Mouse (Mus musculus) adrenal gland, adult 2 months (tissue): ENCODE data around the gene Dnlz. TPM values are rescaled to one million over a fixed set of nuclear protein-coding genes. Genes with fewer than 3 reads are reported as not detected.

ENCODE experiments used
- DNase-seq: peaks from one replicate; pipeline ENCODE4 v3.0.0; 2021
- polyA plus RNA-seq: library from polyadenylated mRNA; depleted of rRNA; stranded (reverse); fragments of >200 nt; gene quantifications from 2 replicates; pipeline ENCODE4 v1.2.3, GENCODE M21; 2012
- total RNA-seq, 2 experiments: library from RNA; stranded (reverse); gene quantifications; 2 replicates each; pipeline ENCODE4 v1.2.3; 2021

Dnlz gene
- total and polyA plus RNA-seq, 3 experiments, result 20.6 to 31.1 (median 25.6) TPM

DNA sequence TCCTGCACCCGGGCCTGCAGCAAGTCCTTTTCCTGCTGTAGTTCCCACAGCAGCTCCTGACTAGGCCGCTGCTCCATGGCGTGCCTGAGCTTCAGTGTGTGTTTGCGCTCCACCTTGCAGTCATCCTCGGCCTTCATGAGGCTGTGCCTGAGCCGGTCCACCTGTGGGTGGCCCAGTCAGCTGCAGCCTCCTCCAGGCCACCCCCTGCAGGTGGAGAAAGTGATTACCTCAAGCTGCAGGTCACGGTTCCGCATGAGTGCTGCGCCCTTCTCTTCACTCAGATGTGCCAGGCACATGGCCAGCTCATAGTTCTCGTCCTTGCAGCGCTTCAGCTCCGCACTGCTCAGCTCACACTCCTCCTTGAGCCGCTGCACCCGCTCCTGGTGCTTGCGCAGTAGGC lies 5.6 kb upstream of the Dnlz start:
- DNase-seq, result no peak

DNA sequence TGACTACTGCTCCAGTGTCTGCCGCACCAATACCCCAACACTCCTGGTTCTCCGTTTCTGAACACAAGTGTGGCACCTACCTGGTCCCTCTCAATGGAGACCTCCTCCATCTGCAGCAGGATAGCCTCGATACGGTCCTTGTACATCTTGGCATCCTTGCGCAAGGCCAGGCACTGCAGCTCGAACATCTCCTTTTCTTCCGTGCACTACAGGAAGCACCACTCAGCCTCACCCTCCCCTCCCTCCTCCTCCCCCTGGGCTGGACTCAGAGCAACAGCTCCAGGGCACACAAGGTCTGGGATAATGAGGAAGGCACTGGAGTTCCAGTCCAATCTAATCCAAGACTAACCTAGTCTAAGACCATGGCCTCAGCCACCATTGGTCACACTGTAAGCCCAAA lies 4.8 kb upstream of the Dnlz start:
- DNase-seq, result no peak

DNA sequence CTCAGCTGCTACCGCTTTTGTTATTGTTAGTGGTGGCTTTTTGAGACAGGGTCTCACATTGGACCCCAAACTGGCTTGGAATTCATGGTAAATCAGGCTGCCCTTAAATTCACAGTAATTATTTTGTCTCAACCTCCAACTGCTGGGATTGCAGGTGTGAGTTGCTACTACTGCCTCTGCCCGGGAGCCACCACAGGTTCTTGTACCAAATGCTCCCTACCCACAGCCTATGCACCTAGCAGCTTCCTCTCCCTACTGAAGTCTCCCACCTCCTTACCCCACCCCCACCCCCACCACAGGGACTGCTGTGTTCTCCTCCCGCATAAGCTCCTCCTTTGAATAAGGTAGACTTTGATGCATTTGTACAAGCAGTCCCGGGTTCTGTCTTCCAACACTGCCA lies 4.3 kb upstream of the Dnlz start:
- DNase-seq, result no peak

DNA sequence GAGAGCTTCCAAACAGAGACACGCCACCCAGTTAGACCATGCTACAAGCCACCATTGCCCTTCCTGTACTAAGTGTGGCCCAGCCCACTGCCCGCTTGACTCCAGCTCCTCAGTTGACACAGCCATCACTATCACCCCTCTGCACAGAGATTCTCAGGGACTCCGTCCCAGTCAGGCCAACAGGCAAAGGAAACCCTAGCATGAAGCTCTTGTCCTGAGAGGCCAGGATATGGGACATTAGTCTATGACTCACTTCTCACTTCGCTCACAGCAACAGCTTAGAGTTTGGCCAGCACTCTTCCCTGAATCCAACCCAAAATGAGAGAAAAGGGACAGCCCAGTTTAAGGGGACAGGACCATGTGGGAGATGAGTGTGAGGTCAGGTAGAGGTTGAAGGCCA lies 2.5 kb upstream of the Dnlz start:
- no peak for DNase-seq

DNA sequence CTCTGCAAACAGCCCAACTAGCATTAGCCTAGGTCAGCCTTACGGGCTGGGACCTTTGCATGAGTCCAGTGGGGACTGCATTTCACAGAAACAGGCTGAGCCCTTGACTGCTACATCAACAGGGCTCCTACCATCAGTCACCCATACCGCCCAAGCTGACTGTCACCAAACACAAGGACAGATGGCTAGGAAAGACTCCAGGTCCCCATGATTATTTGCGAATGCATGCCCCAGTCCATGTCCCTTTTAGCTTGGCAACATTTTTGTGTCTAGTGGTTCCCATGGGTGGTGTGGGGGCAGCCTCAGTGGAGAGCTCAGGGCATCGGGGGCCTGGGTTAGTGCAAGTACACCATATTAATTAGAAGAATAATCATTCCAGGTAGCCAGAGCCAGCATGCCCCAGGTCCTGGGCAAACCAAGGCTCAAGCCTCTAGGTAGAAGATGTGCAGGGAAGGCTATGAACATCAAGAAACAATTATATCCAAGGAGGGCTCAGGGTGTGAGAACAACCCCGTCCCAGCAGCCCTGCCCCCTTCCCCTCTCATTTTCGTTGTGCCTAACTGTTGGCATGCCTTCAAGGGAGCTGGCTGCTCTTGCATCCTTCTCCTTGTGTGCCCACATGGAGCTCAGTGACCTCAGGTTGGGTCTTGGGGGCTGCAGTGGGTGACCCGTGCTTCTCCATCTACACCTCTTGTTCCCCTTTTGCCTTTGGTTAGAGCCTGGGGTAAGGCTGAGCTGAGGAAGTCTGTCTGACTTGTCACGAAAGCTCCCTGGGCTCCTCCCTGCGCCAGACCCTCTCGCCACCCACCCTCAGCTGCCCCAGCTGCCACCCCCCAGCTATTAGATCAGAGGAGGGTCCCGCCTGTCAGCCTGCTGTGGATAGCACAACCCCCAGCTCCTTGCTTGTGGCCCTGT lies 1.4 kb upstream of the Dnlz start:
- DNase-seq, result no peak

DNA sequence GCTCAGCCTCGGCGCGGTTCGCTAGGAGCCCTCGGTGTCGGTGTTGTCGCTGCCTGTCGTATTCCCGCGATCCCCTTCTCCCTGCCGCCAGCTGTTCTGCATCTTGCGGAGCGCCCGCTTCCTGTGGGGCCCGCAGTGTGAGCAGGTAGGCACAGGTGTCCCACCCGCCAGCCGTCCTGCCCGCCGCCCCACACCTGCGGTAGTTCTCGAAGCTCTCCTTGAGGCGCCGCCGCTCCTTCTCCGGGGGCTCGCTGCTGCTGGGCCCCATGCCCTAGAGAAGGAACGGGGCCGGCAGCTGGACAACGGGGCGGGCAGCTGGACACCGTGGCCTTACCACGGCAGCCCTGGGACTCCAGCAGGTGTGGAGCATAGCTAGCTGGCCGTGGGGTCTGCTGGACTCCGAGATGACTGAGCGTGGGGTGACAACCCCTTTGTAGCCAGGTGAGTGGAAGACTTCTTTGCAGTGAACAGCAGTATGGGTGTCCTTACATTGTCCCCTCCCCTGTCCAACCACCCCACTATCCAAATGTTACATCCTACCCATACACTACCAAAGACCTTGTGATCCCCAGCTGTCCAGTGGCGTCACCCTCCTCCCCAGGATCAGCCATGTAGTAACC lies 491 bp upstream of the Dnlz start:
- DNase-seq, result no peak

DNA sequence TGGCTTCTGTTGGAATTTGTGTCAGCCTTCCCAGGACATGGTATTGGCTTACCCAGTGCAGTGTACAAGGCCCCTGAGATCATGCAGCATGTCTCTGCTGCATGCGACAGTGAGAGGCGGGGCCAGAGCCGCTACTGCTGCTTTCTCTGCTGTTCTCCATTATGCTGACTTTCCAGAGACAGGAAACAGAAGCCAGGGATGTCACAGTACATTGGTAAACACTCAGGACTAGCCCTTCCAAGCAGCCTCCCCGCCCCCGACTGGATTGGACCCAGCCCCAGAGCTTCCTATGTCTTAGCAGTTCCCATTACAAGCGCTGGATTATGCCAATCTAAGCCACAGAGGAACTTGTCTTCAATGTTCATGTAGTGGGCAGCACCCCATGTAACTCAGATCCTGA lies 3.7 kb downstream of the Dnlz start:
- DNase-seq, result no peak

DNA sequence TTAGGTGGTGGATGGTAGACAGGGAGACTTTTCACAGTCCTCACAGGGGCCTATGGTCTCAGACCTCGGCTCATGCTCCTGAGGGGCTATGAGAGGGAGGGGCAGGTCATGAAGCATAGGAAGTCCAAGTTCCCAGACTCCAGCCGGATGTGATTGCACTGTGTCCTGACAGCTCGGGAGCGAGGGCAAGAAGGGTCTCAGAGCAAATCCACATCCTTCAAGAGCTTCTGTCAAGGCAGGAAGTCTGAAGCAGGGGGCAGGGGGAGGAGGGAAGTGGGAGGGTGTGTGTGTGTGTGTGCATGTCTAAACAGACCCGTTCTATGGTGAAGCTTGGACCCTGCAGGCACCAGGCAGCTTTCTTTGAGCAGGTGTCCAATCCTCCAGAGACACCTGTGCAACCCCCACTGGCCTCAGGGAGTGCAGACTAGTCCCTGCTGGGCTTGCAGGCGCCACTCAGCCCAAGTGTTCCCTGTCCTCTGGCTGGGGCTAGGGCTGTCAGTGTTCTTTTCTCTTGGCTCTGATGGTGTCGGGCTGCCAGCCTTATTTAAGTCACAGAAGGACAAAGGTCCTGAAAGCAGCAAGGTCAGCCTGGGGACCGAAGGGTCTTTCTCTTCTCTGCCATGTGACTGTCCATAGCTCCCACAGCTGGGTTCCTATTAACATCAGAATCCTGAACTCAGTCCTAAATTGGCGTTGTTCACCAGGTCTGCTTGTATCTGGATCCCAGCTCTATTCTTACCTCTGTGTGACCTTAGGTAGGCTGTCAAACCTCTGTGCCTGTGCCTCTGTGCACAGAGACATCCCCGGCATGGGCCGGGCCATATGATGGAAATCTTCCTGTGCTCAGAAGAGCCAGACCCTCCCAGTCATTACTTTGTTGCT lies 9.1 kb downstream of the Dnlz start:
- peak; percentile 56 for DNase-seq

DNA sequence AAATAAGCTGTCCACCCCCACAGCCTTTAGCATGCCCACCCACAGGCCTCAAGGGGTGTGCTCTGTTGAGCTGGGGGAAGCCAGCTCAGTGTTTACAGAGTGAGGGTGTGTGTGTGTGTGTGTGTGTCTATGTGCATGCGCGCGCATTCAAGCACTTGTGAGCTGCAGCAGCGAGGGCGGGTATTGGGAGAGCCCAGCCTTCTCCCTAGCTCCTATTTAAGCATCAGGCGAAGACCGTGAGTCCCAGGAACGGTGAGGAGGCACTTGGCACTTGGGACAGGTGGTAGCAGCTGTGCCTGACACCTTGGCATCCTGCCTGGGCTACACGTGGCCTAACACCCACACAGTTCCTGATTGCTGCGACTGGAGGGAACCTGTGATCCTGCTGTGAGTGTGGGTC lies 9.9 kb downstream of the Dnlz start:
- no peak for DNase-seq

DNA sequence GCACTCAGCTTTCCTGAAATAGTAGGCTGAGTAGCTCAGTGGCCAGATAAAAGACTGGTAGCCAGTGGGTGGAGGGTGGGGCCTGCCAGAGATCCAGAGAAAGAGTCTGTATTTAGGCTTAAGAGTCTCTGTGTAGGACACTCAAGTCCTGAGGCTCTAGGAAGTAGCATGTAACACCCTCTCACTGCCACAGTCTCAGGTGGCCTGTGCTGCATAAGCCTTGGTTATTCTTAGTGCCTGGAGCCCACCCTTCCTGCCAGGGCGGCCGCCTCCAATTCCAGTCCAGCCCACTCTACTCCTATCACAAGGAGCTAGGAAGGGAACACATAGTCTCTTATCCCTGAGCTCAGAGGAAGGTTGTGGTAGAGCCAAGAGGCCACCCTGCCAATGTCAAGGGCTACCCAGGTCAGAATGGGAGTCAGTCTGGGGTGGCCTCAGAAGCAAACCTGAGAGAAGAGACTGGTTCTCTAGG lies 10.4 kb downstream of the Dnlz start:
- no peak for DNase-seq

DNA sequence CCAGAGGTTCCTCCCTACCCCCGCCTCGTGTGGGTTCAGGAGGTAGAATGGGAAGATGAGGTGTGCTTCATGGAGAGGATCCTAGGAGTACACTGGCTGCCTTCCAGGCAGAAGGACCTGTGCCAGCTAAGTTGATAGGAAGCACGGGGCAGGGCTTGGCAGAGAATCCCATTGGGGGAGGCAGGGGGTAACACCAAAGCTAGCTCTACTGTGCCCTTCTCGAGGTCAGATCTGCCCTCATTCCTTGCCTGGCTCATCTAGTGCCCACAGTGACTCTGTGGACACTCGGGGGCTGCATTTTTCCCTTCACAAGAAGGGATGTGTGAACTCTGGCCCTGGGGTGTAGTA lies 12.7 kb downstream of the Dnlz start:
- peak; percentile 72 for DNase-seq

DNA sequence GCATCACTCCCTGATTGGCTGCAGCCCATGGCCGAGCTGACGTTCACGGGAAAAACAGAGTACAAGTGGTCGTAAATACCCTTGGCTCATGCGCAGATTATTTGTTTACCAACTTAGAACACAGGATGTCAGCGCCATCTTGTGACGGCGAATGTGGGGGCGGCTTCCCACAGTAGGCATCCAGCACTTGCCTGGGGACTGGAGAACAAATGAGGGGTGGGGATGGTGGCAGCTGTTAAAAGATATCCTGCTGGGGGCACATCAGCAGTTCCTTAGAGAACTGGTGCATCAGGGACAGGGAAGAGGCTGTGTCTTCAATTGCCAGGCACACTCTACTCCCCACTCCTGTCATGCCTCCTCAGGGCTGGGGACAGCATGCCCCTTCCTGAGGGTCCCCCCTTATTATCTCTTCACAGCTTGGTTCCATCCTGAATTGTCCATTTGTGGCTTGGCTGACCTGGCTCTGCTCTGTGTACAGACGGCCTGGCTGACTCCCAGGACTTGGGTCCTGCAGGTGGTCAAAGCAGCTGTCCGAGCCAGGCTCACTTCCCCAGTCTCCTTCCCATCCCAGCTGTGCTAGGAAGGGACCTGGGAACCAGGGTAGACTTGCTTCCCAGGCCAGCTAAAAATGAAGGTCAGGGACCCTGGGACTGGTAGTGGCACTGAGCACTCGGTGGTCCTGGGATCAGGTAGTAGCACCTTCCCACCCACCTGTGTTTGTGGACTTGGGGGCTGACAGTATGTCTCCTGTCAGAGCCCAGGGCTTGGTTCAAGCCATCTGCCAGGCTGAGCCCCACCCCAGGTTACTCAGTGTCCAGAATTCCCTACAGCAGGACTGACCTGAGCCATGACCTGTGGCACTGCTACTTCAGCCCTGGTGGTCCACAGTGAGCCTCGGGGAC lies 13.4 kb downstream of the Dnlz start:
- no peak for DNase-seq

DNA sequence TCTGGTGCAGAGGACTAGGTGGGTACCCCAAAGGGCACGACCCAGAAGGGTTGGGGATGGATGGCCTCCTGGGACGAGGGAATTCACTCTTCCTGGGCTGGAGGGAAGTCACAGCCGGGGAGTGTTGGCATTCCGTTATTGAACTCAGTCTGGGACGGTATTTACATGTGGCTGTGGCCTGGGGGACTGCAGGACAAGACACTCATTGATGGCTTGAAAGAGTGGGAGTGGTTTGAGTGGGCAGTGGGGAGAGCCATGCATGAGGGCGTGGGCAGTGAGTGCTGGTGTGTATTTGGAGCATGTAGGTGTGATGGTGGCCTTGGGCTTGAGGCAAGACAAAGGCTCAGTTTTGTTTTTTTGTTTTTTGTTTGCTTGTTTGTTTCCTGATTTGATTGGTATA lies 21.2 kb downstream of the Dnlz start:
- DNase-seq, result no peak

DNA sequence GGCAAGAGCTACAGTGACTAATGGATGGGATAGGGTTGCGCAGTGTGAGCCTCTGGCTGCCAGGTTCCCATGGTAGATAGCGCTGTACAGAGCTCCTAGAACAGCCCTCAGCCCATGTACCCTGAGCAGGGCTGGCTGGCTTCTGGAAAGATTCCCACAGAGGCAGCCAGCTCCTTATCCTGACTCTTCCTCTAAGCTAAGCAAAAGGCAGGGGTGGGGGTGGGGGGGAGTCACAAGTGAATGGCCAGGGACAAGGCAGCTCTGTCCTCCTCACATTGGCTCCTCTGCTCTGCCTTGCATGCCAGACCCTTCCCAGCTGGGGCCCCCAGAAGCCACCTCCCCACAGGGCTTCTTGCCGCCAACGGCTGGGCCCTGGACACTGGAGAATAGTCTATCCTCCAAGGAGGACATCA lies 21.8 kb downstream of the Dnlz start:
- no peak for DNase-seq

DNA sequence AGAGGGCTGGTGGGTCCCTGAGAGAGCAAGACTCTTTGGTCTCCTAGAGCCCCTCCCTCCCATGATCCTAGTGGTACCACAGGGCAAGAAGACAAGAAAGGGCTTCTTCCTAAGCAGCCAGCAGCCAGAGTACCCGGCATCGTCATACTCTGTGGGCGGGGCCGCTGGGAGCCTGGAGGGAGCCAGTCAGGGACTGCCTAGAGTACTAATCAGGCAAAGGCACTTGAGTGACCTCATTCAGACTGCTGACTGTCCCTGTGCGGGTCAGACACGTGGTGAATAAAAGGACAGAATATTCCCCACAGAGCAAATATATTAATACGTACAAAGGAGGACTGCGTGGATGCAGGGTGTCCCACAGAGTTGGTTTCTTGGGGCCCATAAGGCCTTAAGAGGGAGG lies 22.5 kb downstream of the Dnlz start:
- peak; percentile 87 for DNase-seq

DNA sequence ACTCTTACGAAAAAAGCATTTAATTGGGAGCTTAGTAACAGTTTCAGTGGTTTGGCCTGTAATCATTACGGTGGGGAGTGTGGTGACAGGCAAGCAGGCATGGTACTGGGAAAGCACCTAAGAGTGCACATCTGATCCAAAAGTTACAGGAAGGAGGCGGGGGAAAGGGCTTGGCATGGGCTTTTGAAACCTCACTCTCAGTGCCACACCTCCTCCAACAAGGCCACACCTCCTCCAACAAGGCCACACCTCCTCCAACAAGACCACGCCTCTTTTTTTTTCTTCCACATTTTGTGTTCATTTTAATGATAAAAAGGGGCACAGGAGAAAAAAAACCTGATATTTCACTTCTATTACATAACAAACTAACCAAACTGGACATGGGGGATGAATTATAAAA lies 24.1 kb downstream of the Dnlz start:
- no peak for DNase-seq

DNA sequence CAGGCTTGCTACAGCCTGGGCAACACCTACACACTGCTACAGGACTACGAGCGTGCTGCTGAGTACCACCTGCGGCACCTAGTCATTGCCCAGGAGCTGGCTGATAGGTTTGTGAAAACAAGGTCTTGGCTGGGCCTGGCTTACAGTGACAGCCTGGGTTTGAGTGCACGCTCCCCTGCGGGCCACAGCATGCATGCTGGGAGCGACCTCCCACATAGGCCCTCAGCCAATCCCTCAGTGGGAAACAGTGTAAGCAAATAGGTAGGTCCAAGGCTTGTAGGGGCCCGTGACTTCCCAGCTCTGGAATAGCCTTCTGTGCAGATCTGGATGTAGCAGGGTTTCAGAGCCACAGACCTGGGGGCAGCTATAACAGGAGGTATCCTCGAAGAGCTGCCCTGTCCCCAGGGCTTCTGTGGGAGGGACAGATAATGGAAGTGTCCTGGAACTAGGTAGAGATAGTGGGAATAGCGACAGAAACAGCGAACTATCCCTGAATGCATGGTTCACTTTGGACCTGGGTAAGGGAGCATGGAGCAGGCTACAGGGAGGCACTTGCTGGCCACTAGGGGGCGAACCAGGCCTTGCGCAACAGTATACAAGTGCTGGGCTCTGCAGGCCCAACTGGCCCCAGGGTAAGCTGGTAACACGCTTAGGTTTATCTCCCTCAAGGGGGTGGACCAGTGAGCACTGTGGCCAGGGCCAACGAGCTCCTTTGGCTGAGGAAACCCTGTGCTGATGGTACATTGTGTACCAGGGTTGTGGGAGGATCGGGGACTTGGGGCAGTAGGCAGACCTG lies 26.3 kb downstream of the Dnlz start:
- DNase-seq, result peak; percentile 73

DNA sequence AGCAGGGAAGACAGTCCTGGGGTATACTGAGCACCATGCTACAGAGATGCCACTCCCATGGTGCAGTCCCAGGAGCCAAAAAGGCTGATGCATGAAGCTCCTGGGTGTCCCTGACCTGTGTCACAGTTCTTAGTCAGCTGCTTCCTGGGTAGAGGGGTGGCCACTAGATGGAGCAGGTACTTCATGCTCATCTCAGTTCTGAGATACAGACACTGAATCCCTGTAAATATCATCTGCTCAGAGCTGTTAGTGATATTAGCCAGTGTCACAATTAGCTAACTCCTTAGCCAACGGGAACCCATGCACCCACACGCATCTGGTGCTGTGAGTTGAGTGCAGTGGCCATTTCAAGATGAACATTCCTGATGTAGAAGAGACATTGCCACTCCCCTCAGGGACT lies 27.0 kb downstream of the Dnlz start:
- DNase-seq, result peak; percentile 81

DNA sequence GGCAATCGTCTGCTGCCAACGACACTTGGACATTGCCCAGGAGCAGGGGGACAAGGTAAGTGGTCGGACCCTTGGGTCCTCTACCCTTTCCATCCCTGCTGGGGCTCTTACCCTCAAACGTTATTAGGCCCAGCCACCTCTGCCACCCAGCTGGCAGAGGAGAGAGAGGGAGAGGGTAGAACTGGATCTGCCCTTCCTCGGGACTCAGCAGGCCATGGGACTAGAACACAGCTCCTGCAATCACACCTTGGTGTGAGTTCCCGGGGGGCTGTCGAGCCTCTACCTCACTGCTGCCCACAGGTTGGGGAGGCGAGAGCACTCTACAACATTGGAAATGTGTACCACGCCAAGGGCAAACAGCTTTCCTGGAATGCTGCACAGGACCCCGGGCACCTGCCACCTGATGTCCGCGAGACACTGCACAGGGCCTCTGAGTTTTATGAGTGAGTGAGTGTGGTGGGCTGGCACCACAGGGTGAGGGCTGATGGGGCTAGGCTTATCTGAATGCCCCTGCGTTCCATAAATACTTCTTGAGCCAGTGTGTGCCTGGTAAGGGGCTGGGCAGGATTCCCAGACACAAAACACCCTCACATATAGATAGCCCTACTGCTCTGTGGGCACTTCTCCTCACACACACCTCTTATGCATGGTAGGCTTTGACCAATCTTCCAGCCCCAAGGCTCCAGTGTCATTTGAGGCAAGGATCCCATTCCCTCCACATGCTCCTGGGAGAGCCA lies 28.2 kb downstream of the Dnlz start:
- peak; percentile 1 for DNase-seq
